Mouse (Mus musculus): Measurements from ENCODE around the gene 3110021N24Rik. TPM values are rescaled to one million over a fixed set of nuclear protein-coding genes. Genes with fewer than 3 reads are reported as not detected.

The 3110021N24Rik gene
- polyA plus RNA-seq, 1 experiment from 2014 or later = 1.9 TPM

- Histone ChIP-seq H3K27me3 (no peaks in the 10 kb centered on the region), H3K4me1 (replicated peaks) (no peaks in the 10 kb centered on the region), H3K9ac (no peak overlapping the region), H3K36me3 (no peaks in the 10 kb centered on the region), H3K4me2 (no peak overlapping the region), H3K9me3 (no peaks in the 10 kb centered on the region), H3K4me3 (no peak overlapping the region), H3K27ac (replicated peaks) (no peak overlapping the region)
- 84% methylated on average over 2 of the region's 2 CpGs for WGBS
- ATAC-seq (ENCODE audit: low FRiP score, low read depth) = no peak
These were observed 84.1 kb downstream of the 3110021N24Rik start for GRCm38 (mm10) chr4:108803535-108803934.

- H3K36me3 ChIP-seq = peaks cover 10% of the 10 kb centered on the region
- WGBS = 74% methylated on average over 4 of the region's 4 CpGs
- H3K4me2 ChIP-seq = no peak overlapping the region
- ATAC-seq (ENCODE audit: low FRiP score, low read depth) = no peak
- no peaks in the 10 kb centered on the region for H3K27me3 ChIP-seq
- no peak overlapping the region for H3K4me3 ChIP-seq
- H3K27ac ChIP-seq (replicated peaks) = no peak overlapping the region
- H3K4me1 ChIP-seq (replicated peaks) = no peaks in the 10 kb centered on the region
- no peaks in the 10 kb centered on the region for H3K9me3 ChIP-seq
- no peak overlapping the region for H3K9ac ChIP-seq
These were observed 91.7 kb downstream of the 3110021N24Rik start for GRCm38 (mm10) chr4:108811142-108811541.

GRCm38 (mm10) chr4:108811550-108811949 lies 92.1 kb downstream of the 3110021N24Rik start:
- H3K36me3 ChIP-seq = peaks cover 10% of the 10 kb centered on the region
- H3K4me2 ChIP-seq = no peak overlapping the region
- WGBS = 60% methylated on average over 6 of the region's 6 CpGs
- H3K4me3 ChIP-seq = no peak overlapping the region
- no peak overlapping the region for H3K27ac ChIP-seq (replicated peaks)
- no peaks in the 10 kb centered on the region for H3K4me1 ChIP-seq (replicated peaks)
- no peak for ATAC-seq (ENCODE audit: low FRiP score, low read depth)
- no peak overlapping the region for H3K9ac ChIP-seq
- no peaks in the 10 kb centered on the region for H3K9me3 ChIP-seq
- H3K27me3 ChIP-seq = no peaks in the 10 kb centered on the region

- Histone ChIP-seq H3K27ac (replicated peaks) (no peak overlapping the region), H3K4me2 (no peak overlapping the region), H3K9ac (no peak overlapping the region), H3K4me3 (no peak overlapping the region), H3K9me3 (no peaks in the 10 kb centered on the region), H3K27me3 (no peaks in the 10 kb centered on the region), H3K4me1 (replicated peaks) (peaks cover under 1% of the 10 kb centered on the region), H3K36me3 (peaks cover 63% of the 10 kb centered on the region)
- no peak for ATAC-seq (ENCODE audit: low FRiP score, low read depth)
- WGBS = 96% methylated on average over 3 of the region's 3 CpGs
These were observed 106.2 kb downstream of the 3110021N24Rik start for GRCm38 (mm10) chr4:108825677-108826076.

- no peak overlapping the region for H3K4me3 ChIP-seq
- H3K9me3 ChIP-seq = no peaks in the 10 kb centered on the region
- H3K9ac ChIP-seq = no peak overlapping the region
- 96% methylated on average over 1 of the region's 1 CpGs for WGBS
- no peak overlapping the region for H3K27ac ChIP-seq (replicated peaks)
- ATAC-seq (ENCODE audit: low FRiP score, low read depth) = no peak
- H3K27me3 ChIP-seq = no peaks in the 10 kb centered on the region
- H3K36me3 ChIP-seq = peaks cover 59% of the 10 kb centered on the region
- H3K4me2 ChIP-seq = no peak overlapping the region
- peaks cover 5% of the 10 kb centered on the region for H3K4me1 ChIP-seq (replicated peaks)
These were observed 106.6 kb downstream of the 3110021N24Rik start for GRCm38 (mm10) chr4:108826096-108826495.

GRCm38 (mm10) chr4:108826643-108827042 lies 107.2 kb downstream of the 3110021N24Rik start:
- ATAC-seq (ENCODE audit: low FRiP score, low read depth) = no peak
- Histone ChIP-seq H3K4me3 (no peak overlapping the region), H3K36me3 (peaks cover 56% of the 10 kb centered on the region), H3K27me3 (no peaks in the 10 kb centered on the region), H3K9ac (no peak overlapping the region), H3K27ac (replicated peaks) (no peak overlapping the region), H3K4me2 (no peak overlapping the region), H3K9me3 (no peaks in the 10 kb centered on the region), H3K4me1 (replicated peaks) (peaks cover 10% of the 10 kb centered on the region)
- 93% methylated on average over 2 of the region's 2 CpGs for WGBS

- Histone ChIP-seq H3K36me3 (peaks cover 22% of the 10 kb centered on the region), H3K4me2 (peak overlapping the region; percentile 15; the same call in 1 of the 2 replicates), H3K27ac (replicated peaks) (no peak overlapping the region), H3K27me3 (no peaks in the 10 kb centered on the region), H3K4me1 (replicated peaks) (peaks cover 26% of the 10 kb centered on the region), H3K9ac (no peak overlapping the region), H3K9me3 (no peaks in the 10 kb centered on the region), H3K4me3 (no peak overlapping the region)
- ATAC-seq (ENCODE audit: low FRiP score, low read depth) = no peak
- 84% methylated on average over 1 of the region's 1 CpGs for WGBS
These were observed 111.2 kb downstream of the 3110021N24Rik start for GRCm38 (mm10) chr4:108830698-108831097.

Other genes starting within 250 kb of the 3110021N24Rik start
- 74.4 and 77.3 TPM in 2 replicates for gene Prpf38a, start 140.3 kb upstream of the 3110021N24Rik start, polyA plus RNA-seq (2015; fragmentation: Nextera tagmentation; extraction: Ambion mirVana)
- gene Orc1, start 140.2 kb upstream of the 3110021N24Rik start, polyA plus RNA-seq (2015; fragmentation: Nextera tagmentation; extraction: Ambion mirVana) = 1.6 and 2.9 TPM in 2 replicates
- 19.5 and 20.3 TPM in 2 replicates for gene Cc2d1b, start 99.7 kb upstream of the 3110021N24Rik start, polyA plus RNA-seq (2015; fragmentation: Nextera tagmentation; extraction: Ambion mirVana)
- gene Zfyve9, start 61.1 kb downstream of the 3110021N24Rik start, polyA plus RNA-seq (2015; fragmentation: Nextera tagmentation; extraction: Ambion mirVana) = 5.2 and 6.6 TPM in 2 replicates
- gene Btf3l4, start 114.0 kb downstream of the 3110021N24Rik start, polyA plus RNA-seq (2015; fragmentation: Nextera tagmentation; extraction: Ambion mirVana) = 146 and 156 TPM in 2 replicates
- gene Txndc12, start 115.0 kb downstream of the 3110021N24Rik start, polyA plus RNA-seq (2015; fragmentation: Nextera tagmentation; extraction: Ambion mirVana) = 67.3 and 71.5 TPM in 2 replicates
- 24.7 and 24.9 TPM in 2 replicates for gene Kti12, start 128.1 kb downstream of the 3110021N24Rik start, polyA plus RNA-seq (2015; fragmentation: Nextera tagmentation; extraction: Ambion mirVana)
- 0.97 and 1.1 TPM in 2 replicates for gene A730015C16Rik, start 129.0 kb downstream of the 3110021N24Rik start, polyA plus RNA-seq (2015; fragmentation: Nextera tagmentation; extraction: Ambion mirVana)
- 176 and 193 TPM in 2 replicates for gene Rab3b, start 159.4 kb downstream of the 3110021N24Rik start, polyA plus RNA-seq (2015; fragmentation: Nextera tagmentation; extraction: Ambion mirVana)

Data from hindbrain, embryonic 15.5 days (tissue).